Mouse (Mus musculus) myocyte (in vitro differentiated cells): ENCODE results near the gene Cobl. TPM values are rescaled to one million over a fixed set of nuclear protein-coding genes. Genes with fewer than 3 reads are reported as not detected.

Experiments
- H3K27me3 ChIP-seq: one replicate; pipeline ENCODE4 v1.6.1; 2011; ENCODE audit not compliant: control insufficient read depth, insufficient read depth, insufficient read length
- H3K36me3 ChIP-seq: one replicate; pipeline ENCODE4 v1.6.1; 2011; ENCODE audit not compliant: control insufficient read depth, insufficient read depth
- H3K4me2 ChIP-seq: one replicate; pipeline ENCODE4 v1.6.1; 2011; ENCODE audit warnings: low read depth, control low read depth
- H3K4me3 ChIP-seq: one replicate; pipeline ENCODE4 v1.5.1; 2011; ENCODE audit warnings: mild to moderate bottlenecking, control low read depth, moderate library complexity
- H3K79me2 ChIP-seq: one replicate; pipeline ENCODE4 v1.6.1; 2011; ENCODE audit not compliant: control insufficient read depth, insufficient read depth
- H3ac ChIP-seq: one replicate; pipeline ENCODE4 v1.6.1; 2011; ENCODE audit not compliant: control insufficient read depth, insufficient read length
- CEBPB ChIP-seq: IDR thresholded peaks from 2 replicates; pipeline ENCODE4 v1.6.1; 2011; ENCODE audit warnings: mild to moderate bottlenecking, moderate library complexity; ENCODE audit not compliant: poor library complexity, insufficient read depth, severe bottlenecking
- E2F4 ChIP-seq: IDR thresholded peaks from one replicate; pipeline ENCODE4 v1.6.1; 2011; ENCODE audit warnings: mild to moderate bottlenecking, control low read depth, moderate library complexity; ENCODE audit not compliant: insufficient read depth
- MAX ChIP-seq: IDR thresholded peaks from one replicate; pipeline ENCODE4 v1.6.1; 2011; ENCODE audit warnings: low read depth, mild to moderate bottlenecking, control low read depth
- MYOD1 ChIP-seq, 3 experiments: IDR thresholded peaks; one replicate each; pipeline ENCODE4 v1.6.1; 2011; ENCODE audit warnings: control low read depth in 2 of 3, low read depth in 2 of 3, mild to moderate bottlenecking in 2 of 3, moderate library complexity in 1 of 3; ENCODE audit not compliant: insufficient read length in 2 of 3, control insufficient read depth in 1 of 3
- MYOG ChIP-seq, 3 experiments: IDR thresholded peaks; one replicate each; pipeline ENCODE4 v1.6.1; 2011; ENCODE audit warnings: control low read depth in 2 of 3, low read depth in 2 of 3, mild to moderate bottlenecking in 2 of 3; ENCODE audit not compliant: insufficient read length in 2 of 3, control insufficient read depth in 1 of 3, insufficient read depth in 1 of 3
- POLR2A ChIP-seq: IDR thresholded peaks from one replicate; pipeline ENCODE4 v1.6.1; 2011; ENCODE audit warnings: low read depth, mild to moderate bottlenecking, control low read depth, moderate library complexity; ENCODE audit not compliant: insufficient read length
- POLR2AphosphoS2 ChIP-seq: IDR thresholded peaks from one replicate; pipeline ENCODE4 v1.6.1; 2011; ENCODE audit warnings: low read depth, control low read depth; ENCODE audit not compliant: insufficient read length
- REST ChIP-seq: IDR thresholded peaks from one replicate; pipeline ENCODE4 v1.6.1; 2011; ENCODE audit warnings: mild to moderate bottlenecking, control low read depth, moderate library complexity; ENCODE audit not compliant: insufficient read depth, insufficient read length
- SRF ChIP-seq: IDR thresholded peaks from one replicate; pipeline ENCODE4 v1.6.1; 2011; ENCODE audit warnings: low read depth; ENCODE audit not compliant: control insufficient read depth, insufficient read length
- TCF12 ChIP-seq: IDR thresholded peaks from one replicate; pipeline ENCODE4 v1.6.1; 2011; ENCODE audit warnings: mild to moderate bottlenecking, control low read depth; ENCODE audit not compliant: poor library complexity, insufficient read depth, severe bottlenecking
- TCF3 ChIP-seq: IDR thresholded peaks from one replicate; pipeline ENCODE4 v1.6.1; 2011; ENCODE audit warnings: low read depth, control low read depth; ENCODE audit not compliant: insufficient read length
- USF1 ChIP-seq: IDR thresholded peaks from one replicate; pipeline ENCODE4 v1.6.1; 2011; ENCODE audit warnings: low read depth, mild to moderate bottlenecking, control low read depth, moderate library complexity
- polyA plus RNA-seq: library from polyadenylated mRNA; unstranded; fragments of >200 nt; fragmentation: generic; extraction: Trizol; gene quantifications from one replicate; pipeline ENCODE4 v1.2.1, GENCODE M21; 2012; ENCODE audit warnings: missing spikeins

Cobl gene
- polyA plus RNA-seq, 1 experiment, result 191 TPM

DNA sequence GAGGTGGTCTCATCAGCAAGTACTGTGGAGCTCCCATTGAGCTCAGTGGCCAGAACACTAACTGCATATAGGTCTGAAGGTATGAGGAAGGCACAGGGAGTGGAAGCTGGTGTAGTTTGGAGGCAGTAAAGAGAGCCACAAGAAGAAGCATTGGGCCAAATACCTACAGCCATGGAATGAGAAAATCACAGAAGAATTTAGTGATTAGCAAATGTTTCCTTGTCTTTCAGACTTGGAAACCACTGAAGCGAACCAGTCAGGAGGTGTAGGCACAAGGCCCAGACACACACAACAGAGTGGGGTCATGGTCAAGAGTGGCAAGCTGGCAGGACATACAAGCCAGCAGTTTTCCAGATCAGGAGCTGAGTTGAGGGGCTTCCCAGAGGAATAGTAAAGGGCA, 230.6 kb downstream of the Cobl start:
- TF ChIP-seq POLR2AphosphoS2 (no peak), TCF3 (no peak), SRF (no peak), E2F4 (no peak), POLR2A (no peak), TCF12 (no peak), USF1 (no peak), REST (no peak), MYOD1 (IDR thresholded peaks at IDR 0.05; ENCODE audit: control insufficient read depth in 1 of 3, insufficient read length in 2 of 3, low read depth in 2 of 3) (no peak)
- H3K4me2 ChIP-seq, result no peak overlapping the region
- no peaks in the 10 kb centered on the region for H3K27me3 ChIP-seq
- no peak overlapping the region for H3ac ChIP-seq
- no peaks in the 10 kb centered on the region for H3K36me3 ChIP-seq
- H3K79me2 ChIP-seq, result no peaks in the 10 kb centered on the region
- H3K4me3 ChIP-seq, result no peak overlapping the region

- Histone ChIP-seq H3K79me2 (no peaks in the 10 kb centered on the region), H3K27me3 (no peaks in the 10 kb centered on the region), H3K4me2 (no peak overlapping the region), H3K4me3 (no peak overlapping the region), H3K36me3 (no peaks in the 10 kb centered on the region), H3ac (no peak overlapping the region)
- TF ChIP-seq TCF3 (no peak), E2F4 (no peak), SRF (no peak), POLR2AphosphoS2 (no peak), USF1 (no peak), MYOG (IDR thresholded peaks at IDR 0.05; ENCODE audit: control insufficient read depth in 1 of 3, insufficient read depth in 1 of 3, insufficient read length in 2 of 3, low read depth in 2 of 3) (no peak)
Observed at GRCm38 (mm10) chr11:12232743-12233125, 232.0 kb downstream of the Cobl start.

DNA sequence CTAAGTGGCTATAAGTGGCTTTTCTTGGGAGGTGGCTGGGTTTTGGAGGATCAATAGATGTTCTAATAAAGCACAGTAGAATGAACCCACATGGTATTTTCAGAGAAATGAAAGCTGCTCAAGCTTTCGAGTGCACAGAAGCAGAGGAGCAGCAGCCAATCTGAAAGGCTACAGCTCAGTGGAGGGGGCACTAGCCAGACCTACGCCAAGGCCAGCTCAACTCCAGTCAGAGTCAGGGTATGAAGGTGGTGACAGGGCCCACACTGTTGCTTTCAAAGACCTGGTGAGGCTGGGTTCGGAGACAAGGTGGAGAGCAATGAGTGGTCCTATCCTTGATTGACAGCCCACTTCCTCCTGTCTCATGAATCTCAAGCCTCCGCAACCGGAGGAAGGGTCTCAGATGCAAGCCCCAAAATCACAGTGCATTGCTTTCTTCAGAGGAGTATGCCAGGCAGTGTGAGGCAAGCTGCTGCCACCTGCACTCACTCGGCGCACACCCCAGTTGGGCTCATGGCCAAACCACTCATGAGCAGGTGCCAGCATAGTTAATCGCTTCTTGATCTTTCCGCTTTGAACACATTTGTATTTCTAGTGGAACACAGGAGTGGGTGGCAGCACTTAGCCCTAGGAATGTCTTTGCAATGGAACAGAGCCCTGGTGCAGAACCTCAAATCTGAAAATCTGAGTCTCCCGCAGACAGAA, 232.6 kb downstream of the Cobl start:
- Histone ChIP-seq H3K4me2 (peak overlapping the region; percentile 30), H3K79me2 (no peaks in the 10 kb centered on the region), H3K27me3 (no peaks in the 10 kb centered on the region), H3ac (no peak overlapping the region), H3K36me3 (no peaks in the 10 kb centered on the region), H3K4me3 (no peak overlapping the region)
- TF ChIP-seq MYOG (IDR thresholded peaks at IDR 0.05; ENCODE audit: control insufficient read depth in 1 of 3, insufficient read depth in 1 of 3, insufficient read length in 2 of 3, low read depth in 2 of 3) (peak in 1 of 3 experiments; percentile 62), MYOD1 (IDR thresholded peaks at IDR 0.05; ENCODE audit: control insufficient read depth in 1 of 3, insufficient read length in 2 of 3, low read depth in 2 of 3) (peak in 2 of 3 experiments; percentile 24 to 57), E2F4 (no peak)

- peak; percentile 26; the same call in 1 of the 2 replicates for TF ChIP-seq CEBPB
- no peak for TF ChIP-seq E2F4
- Histone ChIP-seq H3K4me3 (no peak overlapping the region), H3K4me2 (peak overlapping the region; percentile 30), H3K79me2 (no peaks in the 10 kb centered on the region), H3K36me3 (no peaks in the 10 kb centered on the region), H3K27me3 (no peaks in the 10 kb centered on the region), H3ac (no peak overlapping the region)
Observed at GRCm38 (mm10) chr11:12231481-12232035, 233.2 kb downstream of the Cobl start.

DNA sequence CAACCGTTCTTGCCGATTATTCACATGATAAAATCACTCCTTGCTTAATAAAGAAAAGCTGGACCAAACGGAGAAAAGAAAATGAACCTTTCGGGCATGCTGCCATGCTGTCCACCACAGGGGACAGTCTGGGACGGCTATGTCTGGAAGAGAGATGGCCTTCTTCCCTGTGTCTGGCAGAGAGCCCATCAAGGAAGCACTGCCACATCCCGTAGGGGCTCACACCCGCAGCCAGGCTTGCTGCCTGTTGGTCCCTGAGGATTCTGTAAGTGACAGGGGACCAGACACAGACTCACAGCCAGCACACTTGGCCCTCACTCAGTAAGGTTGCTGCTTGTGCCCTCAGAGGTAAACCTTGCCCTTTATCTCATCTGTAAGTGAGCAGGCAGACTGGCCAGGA, 235.3 kb downstream of the Cobl start:
- H3K4me3 ChIP-seq, result no peak overlapping the region
- no peak for TF ChIP-seq MYOD1 (IDR thresholded peaks at IDR 0.05; ENCODE audit: control insufficient read depth in 1 of 3, insufficient read length in 2 of 3, low read depth in 2 of 3)
- no peak for TF ChIP-seq SRF
- no peak for TF ChIP-seq MYOG (IDR thresholded peaks at IDR 0.05; ENCODE audit: control insufficient read depth in 1 of 3, insufficient read depth in 1 of 3, insufficient read length in 2 of 3, low read depth in 2 of 3)
- no peak for TF ChIP-seq POLR2A
- TF ChIP-seq E2F4, result no peak
- no peak for TF ChIP-seq USF1
- no peak for TF ChIP-seq TCF12
- no peak for TF ChIP-seq MAX
- no peak for TF ChIP-seq TCF3
- no peak for TF ChIP-seq POLR2AphosphoS2
- TF ChIP-seq REST, result no peak
- TF ChIP-seq CEBPB, result no peak
- H3ac ChIP-seq, result no peak overlapping the region
- no peaks in the 10 kb centered on the region for H3K79me2 ChIP-seq
- no peaks in the 10 kb centered on the region for H3K27me3 ChIP-seq
- H3K36me3 ChIP-seq, result no peaks in the 10 kb centered on the region
- no peak overlapping the region for H3K4me2 ChIP-seq
